8 mouse cellular contexts compared by ENCODE assay signal in the genomic region with DNA sequence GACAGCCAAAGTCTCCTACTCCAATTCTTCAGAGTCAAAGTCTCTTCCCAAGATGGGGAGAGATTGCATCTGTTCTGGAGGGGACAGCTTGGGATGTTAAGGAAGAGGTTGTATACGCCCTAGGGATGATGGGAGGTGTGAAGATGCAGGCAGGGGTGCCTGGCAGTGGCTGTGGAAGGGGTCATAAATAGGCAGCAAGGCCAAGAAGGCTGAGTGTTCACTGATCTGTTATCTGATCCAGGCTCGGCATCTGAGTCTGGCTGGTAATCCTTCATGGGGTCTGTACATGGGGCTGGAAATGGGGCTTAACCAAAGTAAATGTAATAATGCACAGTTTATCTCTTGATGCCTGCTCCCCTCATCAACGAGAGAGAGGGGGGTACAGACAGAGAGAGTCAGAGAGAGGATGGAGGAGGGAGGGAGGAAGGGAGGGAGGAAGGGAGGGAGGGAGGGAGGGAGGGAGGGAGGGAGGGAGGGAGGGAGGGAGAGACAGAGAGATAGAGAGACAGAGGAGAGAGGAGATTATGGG. TPM values are rescaled to one million over a fixed set of nuclear protein-coding genes. Genes with fewer than 3 reads are reported as not detected.
DNase-seq lines count a peak whose midpoint lies in the region; ATAC-seq and TF ChIP-seq lines count a peak whose summit lies in the region.

Gene Col1a2, plus strand, starts transcription at position 212 of the 529 bp plus-strand sequence.

- H3K4me3 ChIP-seq in ES-E14 (ENCODE audit: insufficient read depth in 1 of 2, low read depth in 1 of 2, low read length in 2 of 2, poor library complexity in 1 of 2, severe bottlenecking in 1 of 2): peak within 1 kb of the TSS; percentile 45 to 59
- peak within 1 kb of the TSS; percentile 35 for H3K4me3 ChIP-seq in forebrain, embryonic 16.5 days (replicated peaks; ENCODE audit: low read length)
- peak within 1 kb of the TSS; percentile 31 for H3K4me3 ChIP-seq in hindbrain, embryonic 15.5 days
- peak within 1 kb of the TSS; percentile 36 for H3K4me3 ChIP-seq in midbrain, embryonic 11.5 days (ENCODE audit: low read depth, low read length)

- no peaks in the 10 kb centered on the region for H3K4me1 ChIP-seq in ES-E14 (ENCODE audit: control insufficient read depth in 2 of 2, insufficient read depth in 2 of 2, low read length in 2 of 2, poor library complexity in 1 of 2)
- peaks cover 6% of the 10 kb centered on the region for H3K4me1 ChIP-seq in forebrain, embryonic 16.5 days (replicated peaks; ENCODE audit: control insufficient read depth, insufficient read depth, low read length)
- peaks cover 8% of the 10 kb centered on the region for H3K4me1 ChIP-seq in hindbrain, embryonic 15.5 days (replicated peaks)
- peaks cover 11% of the 10 kb centered on the region for H3K4me1 ChIP-seq in midbrain, embryonic 11.5 days (ENCODE audit: control insufficient read depth, insufficient read depth, low read length)

- H3K4me2 ChIP-seq in forebrain, embryonic 16.5 days (ENCODE audit: low read length): peak within 1 kb of the TSS; percentile 67
- peak within 1 kb of the TSS; percentile 60 for H3K4me2 ChIP-seq in hindbrain, embryonic 15.5 days
- peak within 1 kb of the TSS; percentile 84 for H3K4me2 ChIP-seq in midbrain, embryonic 11.5 days

- no peak for DNase-seq in heart, adult 18-20 months
- no peak for DNase-seq in heart, adult 11 months
- no peak for DNase-seq in ES-E14 (ENCODE audit: low read depth, low spot score)
- peak; percentile 89 for DNase-seq in midbrain, embryonic 11.5 days (ENCODE audit: low spot score, missing footprints)
- DNase-seq in right cerebral cortex, postnatal 36 days (ENCODE audit: low spot score in 2 of 2): no peak
- DNase-seq in kidney, postnatal 36 days: no peak

- 0 out of 2 replicates have a peak, but pooled peaks cover 7% of the 10 kb centered on the region for H3K27me3 ChIP-seq in forebrain, embryonic 16.5 days (replicated peaks; ENCODE audit: control insufficient read depth, insufficient read depth, low read length)
- H3K27me3 ChIP-seq in hindbrain, embryonic 15.5 days: peaks cover 10% of the 10 kb centered on the region; the same call in 1 of the 2 replicates
- H3K27me3 ChIP-seq in midbrain, embryonic 11.5 days (ENCODE audit: control insufficient read depth, insufficient read depth, low read length): peaks cover 5% of the 10 kb centered on the region; the same call in 1 of the 2 replicates

- H3K9ac ChIP-seq in ES-E14 (ENCODE audit: insufficient read depth, low read depth, low read length, poor library complexity, severe bottlenecking): no peak within 1 kb of the TSS
- no peak within 1 kb of the TSS; the same call in 1 of the 2 replicates for H3K9ac ChIP-seq in forebrain, embryonic 16.5 days (replicated peaks; ENCODE audit: low read depth, low read length)
- H3K9ac ChIP-seq in hindbrain, embryonic 15.5 days: no peak within 1 kb of the TSS
- H3K9ac ChIP-seq in midbrain, embryonic 11.5 days (ENCODE audit: low read length): peak within 1 kb of the TSS; percentile 52

- WGBS in forebrain, embryonic 16.5 days: 33% methylated on average over 2 of the region's 3 CpGs
- WGBS in hindbrain, embryonic 15.5 days: 33% methylated on average over 2 of the region's 3 CpGs
- WGBS in midbrain, embryonic 11.5 days: 20% methylated on average over 3 of the region's 3 CpGs

- peak; percentile 43; the same call in 1 of the 2 replicates for ATAC-seq in forebrain, embryonic 16.5 days
- peak; percentile 48; the same call in 1 of the 2 replicates for ATAC-seq in hindbrain, embryonic 15.5 days (ENCODE audit: low FRiP score, low read depth)
- ATAC-seq in midbrain, embryonic 11.5 days (ENCODE audit: low FRiP score): peak; percentile 62

- H3K27ac ChIP-seq in ES-E14 (ENCODE audit: insufficient read depth, low read depth, low read length, poor library complexity, severe bottlenecking): no peak within 1 kb of the TSS
- no peak within 1 kb of the TSS for H3K27ac ChIP-seq in forebrain, embryonic 16.5 days (ENCODE audit: low read length)
- no peak within 1 kb of the TSS for H3K27ac ChIP-seq in hindbrain, embryonic 15.5 days (replicated peaks)
- no peak within 1 kb of the TSS for H3K27ac ChIP-seq in midbrain, embryonic 11.5 days (ENCODE audit: low read depth, low read length)

- no peaks in the 10 kb centered on the region for H3K36me3 ChIP-seq in ES-E14 (ENCODE audit: control insufficient read depth, insufficient read depth, low read length, poor library complexity, severe bottlenecking)
- H3K36me3 ChIP-seq in forebrain, embryonic 16.5 days (ENCODE audit: control insufficient read depth, insufficient read depth): no peaks in the 10 kb centered on the region
- H3K36me3 ChIP-seq in hindbrain, embryonic 15.5 days: no peaks in the 10 kb centered on the region
- H3K36me3 ChIP-seq in midbrain, embryonic 11.5 days (ENCODE audit: control insufficient read depth, insufficient read depth, low read length): no peaks in the 10 kb centered on the region

- in situ Hi-C loops in ES-E14 (cut with MboI; ENCODE audit: low sequenced_read_pairs in 2 of 2, unreplicated experiment in 2 of 2): no loop called here

- no peaks in the 10 kb centered on the region for H3K9me3 ChIP-seq in ES-E14 (ENCODE audit: control insufficient read depth, insufficient read depth, low read depth, low read length)
- no peaks in the 10 kb centered on the region for H3K9me3 ChIP-seq in forebrain, embryonic 16.5 days (ENCODE audit: control insufficient read depth, low read length)
- no peaks in the 10 kb centered on the region for H3K9me3 ChIP-seq in hindbrain, embryonic 15.5 days
- H3K9me3 ChIP-seq in midbrain, embryonic 11.5 days (ENCODE audit: control insufficient read depth, low read length): no peaks in the 10 kb centered on the region

TF ChIP-seq in ES-E14, 5 proteins besides CTCF, POLR2A, EP300 and RAD21:
- TF ChIP-seq ZC3H11A (IDR thresholded peaks at IDR 0.05; ENCODE audit: borderline replicate concordance, low read depth, low read length) (no peak), HCFC1 (IDR thresholded peaks at IDR 0.05; ENCODE audit: borderline replicate concordance, insufficient read depth, low read length) (no peak), ZNF384 (IDR thresholded peaks at IDR 0.05; ENCODE audit: low read depth, low read length) (no peak), MAFK (IDR thresholded peaks at IDR 0.05; ENCODE audit: insufficient read depth, low read depth, low read length) (no peak), CHD2 (IDR thresholded peaks at IDR 0.05; ENCODE audit: low read depth, low read length) (no peak)

RNA-seq across cellular contexts. Expression of gene Col1a2, which starts in this region (rescaled TPM):
- 10 to 100 TPM; 54.7 to 63.2 TPM for total RNA-seq in heart, adult 18-20 months (2021)
- total RNA-seq in ES-E14 (2012; rRNA removed): 18.7 and 52.3 TPM in 2 replicates
- 42.8 and 119 TPM in 2 replicates for polyA plus RNA-seq in forebrain, embryonic 16.5 days (2015; fragmentation: Nextera tagmentation; extraction: Ambion mirVana)
- 118 and 148 TPM in 2 replicates for polyA plus RNA-seq in hindbrain, embryonic 15.5 days (2015; fragmentation: Nextera tagmentation; extraction: Ambion mirVana)
- polyA plus RNA-seq in midbrain, embryonic 11.5 days (2014; fragmentation: Nextera tagmentation; extraction: Ambion mirVana): 142 and 144 TPM in 2 replicates
